Mouse (Mus musculus): ENCODE results near the gene Lysmd4. TPM values are rescaled to one million over a fixed set of nuclear protein-coding genes. Genes with fewer than 3 reads are reported as not detected.

The Lysmd4 gene
- polyA plus RNA-seq, 1 experiment, result 2.6 TPM

DNA sequence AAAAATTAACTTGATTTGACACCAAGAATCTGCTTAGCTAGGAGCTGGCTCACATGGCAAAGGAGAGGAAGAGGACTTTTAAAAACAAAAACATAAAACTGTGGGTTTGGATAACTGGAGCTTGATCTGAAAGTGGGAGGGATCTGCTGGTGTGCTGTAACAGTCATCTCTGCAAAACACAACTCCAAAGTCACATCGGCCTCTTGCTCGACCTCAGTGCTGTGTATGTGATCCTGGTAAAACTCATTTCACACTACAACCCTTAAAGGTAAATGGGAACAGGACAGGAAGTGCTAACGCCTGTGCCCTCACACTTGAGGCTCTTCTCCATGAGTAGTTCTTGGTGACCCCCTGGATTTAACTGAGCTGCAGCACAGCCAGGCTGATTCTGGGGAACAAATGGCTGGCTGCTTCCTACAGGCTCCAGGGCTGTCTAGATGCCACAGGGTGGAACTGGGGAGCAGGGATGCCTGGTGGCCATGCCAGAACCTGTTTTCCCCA lies 8.3 kb downstream of the Lysmd4 start:
- Histone ChIP-seq H3K79me3 (ENCODE audit: low read depth) (no peaks in the 10 kb centered on the region), H3K4me3 (ENCODE audit: insufficient read depth, poor library complexity, severe bottlenecking) (no peak overlapping the region), H3K36me3 (ENCODE audit: control insufficient read depth, insufficient read depth) (peaks cover 29% of the 10 kb centered on the region), H3K27me3 (ENCODE audit: control insufficient read depth, insufficient read depth, insufficient read length) (no peaks in the 10 kb centered on the region), H3ac (ENCODE audit: control insufficient read depth, insufficient read length, low read depth) (no peak overlapping the region), H3K79me2 (ENCODE audit: control insufficient read depth, insufficient read depth) (no peaks in the 10 kb centered on the region)
- TF ChIP-seq MAX (IDR thresholded peaks at IDR 0.05) (no peak), MYOG (IDR thresholded peaks at IDR 0.05; ENCODE audit: control insufficient read depth, extremely low read depth, insufficient read length) (no peak), CEBPB (IDR thresholded peaks at IDR 0.05; ENCODE audit: low read depth) (no peak), CTCF (IDR thresholded peaks at IDR 0.05; ENCODE audit: control insufficient read depth, insufficient read depth, insufficient read length) (no peak)

- H3K79me3 ChIP-seq (ENCODE audit: low read depth), result no peaks in the 10 kb centered on the region
- H3K79me2 ChIP-seq (ENCODE audit: control insufficient read depth, insufficient read depth), result no peaks in the 10 kb centered on the region
- peaks cover 34% of the 10 kb centered on the region for H3K36me3 ChIP-seq (ENCODE audit: control insufficient read depth, insufficient read depth)
- H3ac ChIP-seq (ENCODE audit: control insufficient read depth, insufficient read length, low read depth), result no peak overlapping the region
- H3K4me3 ChIP-seq (ENCODE audit: insufficient read depth, poor library complexity, severe bottlenecking), result no peak overlapping the region
- no peaks in the 10 kb centered on the region for H3K27me3 ChIP-seq (ENCODE audit: control insufficient read depth, insufficient read depth, insufficient read length)
- no peak for TF ChIP-seq MYOG (IDR thresholded peaks at IDR 0.05; ENCODE audit: control insufficient read depth, extremely low read depth, insufficient read length)
- no peak for TF ChIP-seq CEBPB (IDR thresholded peaks at IDR 0.05; ENCODE audit: low read depth)
- TF ChIP-seq USF1 (IDR thresholded peaks at IDR 0.05; ENCODE audit: low read depth), result no peak
- TF ChIP-seq FOSL1 (IDR thresholded peaks at IDR 0.05; ENCODE audit: insufficient read depth, low read length, poor library complexity, severe bottlenecking), result no peak
- TF ChIP-seq MYOD1 (IDR thresholded peaks at IDR 0.05; ENCODE audit: control insufficient read depth, insufficient read length, low read depth), result no peak
- TF ChIP-seq CTCF (IDR thresholded peaks at IDR 0.05; ENCODE audit: control insufficient read depth, insufficient read depth, insufficient read length), result no peak
- no peak for TF ChIP-seq MAX (IDR thresholded peaks at IDR 0.05)
Measured at GRCm38 (mm10) chr7:67232504-67232903, 10.2 kb downstream of the Lysmd4 start.

GRCm38 (mm10) chr7:67234797-67235196 lies 12.5 kb downstream of the Lysmd4 start:
- H3ac ChIP-seq (ENCODE audit: control insufficient read depth, insufficient read length, low read depth), result no peak overlapping the region
- H3K79me3 ChIP-seq (ENCODE audit: low read depth), result no peaks in the 10 kb centered on the region
- H3K27me3 ChIP-seq (ENCODE audit: control insufficient read depth, insufficient read depth, insufficient read length), result no peaks in the 10 kb centered on the region
- no peaks in the 10 kb centered on the region for H3K79me2 ChIP-seq (ENCODE audit: control insufficient read depth, insufficient read depth)
- peaks cover 53% of the 10 kb centered on the region for H3K36me3 ChIP-seq (ENCODE audit: control insufficient read depth, insufficient read depth)
- TF ChIP-seq MAX (IDR thresholded peaks at IDR 0.05), result no peak
- no peak for TF ChIP-seq MYOG (IDR thresholded peaks at IDR 0.05; ENCODE audit: control insufficient read depth, extremely low read depth, insufficient read length)
- TF ChIP-seq MYOD1 (IDR thresholded peaks at IDR 0.05; ENCODE audit: control insufficient read depth, insufficient read length, low read depth), result no peak
- TF ChIP-seq CEBPB (IDR thresholded peaks at IDR 0.05; ENCODE audit: low read depth), result no peak
- TF ChIP-seq FOSL1 (IDR thresholded peaks at IDR 0.05; ENCODE audit: insufficient read depth, low read length, poor library complexity, severe bottlenecking), result no peak
- TF ChIP-seq USF1 (IDR thresholded peaks at IDR 0.05; ENCODE audit: low read depth), result no peak
- TF ChIP-seq CTCF (IDR thresholded peaks at IDR 0.05; ENCODE audit: control insufficient read depth, insufficient read depth, insufficient read length), result no peak
- H3K4me3 ChIP-seq (ENCODE audit: insufficient read depth, poor library complexity, severe bottlenecking), result no peak overlapping the region

DNA sequence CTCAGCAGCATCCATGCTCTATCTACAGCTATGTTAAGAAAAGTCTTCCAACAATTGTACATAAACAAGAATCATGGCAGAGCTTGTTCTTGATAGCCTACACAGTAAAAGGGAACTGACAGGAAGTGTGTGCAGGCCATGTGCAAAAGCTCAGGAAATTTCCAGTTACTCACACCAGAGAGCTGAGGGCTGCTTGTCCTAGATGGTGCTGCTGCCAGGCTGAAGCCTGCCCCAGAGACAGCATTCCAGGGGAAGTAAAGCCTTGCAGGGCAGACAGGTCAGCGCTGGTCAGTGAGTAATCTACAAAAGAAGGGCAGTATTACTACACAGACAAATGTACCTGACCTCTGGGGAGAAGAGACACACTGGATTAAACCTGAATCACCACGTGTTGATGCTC lies 14.0 kb downstream of the Lysmd4 start:
- Histone ChIP-seq H3K79me3 (ENCODE audit: low read depth) (no peaks in the 10 kb centered on the region), H3ac (ENCODE audit: control insufficient read depth, insufficient read length, low read depth) (no peak overlapping the region), H3K27me3 (ENCODE audit: control insufficient read depth, insufficient read depth, insufficient read length) (no peaks in the 10 kb centered on the region), H3K36me3 (ENCODE audit: control insufficient read depth, insufficient read depth) (peaks cover 58% of the 10 kb centered on the region), H3K4me3 (ENCODE audit: insufficient read depth, poor library complexity, severe bottlenecking) (no peak overlapping the region), H3K79me2 (ENCODE audit: control insufficient read depth, insufficient read depth) (no peaks in the 10 kb centered on the region)
- no peak for TF ChIP-seq MAX (IDR thresholded peaks at IDR 0.05)
- TF ChIP-seq USF1 (IDR thresholded peaks at IDR 0.05; ENCODE audit: low read depth), result no peak
- no peak for TF ChIP-seq FOSL1 (IDR thresholded peaks at IDR 0.05; ENCODE audit: insufficient read depth, low read length, poor library complexity, severe bottlenecking)
- no peak for TF ChIP-seq CTCF (IDR thresholded peaks at IDR 0.05; ENCODE audit: control insufficient read depth, insufficient read depth, insufficient read length)
- TF ChIP-seq MYOG (IDR thresholded peaks at IDR 0.05; ENCODE audit: control insufficient read depth, extremely low read depth, insufficient read length), result no peak
- no peak for TF ChIP-seq MYOD1 (IDR thresholded peaks at IDR 0.05; ENCODE audit: control insufficient read depth, insufficient read length, low read depth)
- no peak for TF ChIP-seq CEBPB (IDR thresholded peaks at IDR 0.05; ENCODE audit: low read depth)

- Histone ChIP-seq H3ac (ENCODE audit: control insufficient read depth, insufficient read length, low read depth) (no peak overlapping the region), H3K27me3 (ENCODE audit: control insufficient read depth, insufficient read depth, insufficient read length) (no peaks in the 10 kb centered on the region), H3K79me2 (ENCODE audit: control insufficient read depth, insufficient read depth) (no peaks in the 10 kb centered on the region), H3K79me3 (ENCODE audit: low read depth) (no peaks in the 10 kb centered on the region), H3K4me3 (ENCODE audit: insufficient read depth, poor library complexity, severe bottlenecking) (no peak overlapping the region), H3K36me3 (ENCODE audit: control insufficient read depth, insufficient read depth) (peaks cover 50% of the 10 kb centered on the region)
- TF ChIP-seq MYOG (IDR thresholded peaks at IDR 0.05; ENCODE audit: control insufficient read depth, extremely low read depth, insufficient read length), result no peak
- no peak for TF ChIP-seq CEBPB (IDR thresholded peaks at IDR 0.05; ENCODE audit: low read depth)
- TF ChIP-seq MYOD1 (IDR thresholded peaks at IDR 0.05; ENCODE audit: control insufficient read depth, insufficient read length, low read depth), result no peak
- TF ChIP-seq CTCF (IDR thresholded peaks at IDR 0.05; ENCODE audit: control insufficient read depth, insufficient read depth, insufficient read length), result no peak
- no peak for TF ChIP-seq MAX (IDR thresholded peaks at IDR 0.05)
- no peak for TF ChIP-seq FOSL1 (IDR thresholded peaks at IDR 0.05; ENCODE audit: insufficient read depth, low read length, poor library complexity, severe bottlenecking)
- TF ChIP-seq USF1 (IDR thresholded peaks at IDR 0.05; ENCODE audit: low read depth), result no peak
Measured at GRCm38 (mm10) chr7:67237752-67238151, 15.4 kb downstream of the Lysmd4 start.

DNA sequence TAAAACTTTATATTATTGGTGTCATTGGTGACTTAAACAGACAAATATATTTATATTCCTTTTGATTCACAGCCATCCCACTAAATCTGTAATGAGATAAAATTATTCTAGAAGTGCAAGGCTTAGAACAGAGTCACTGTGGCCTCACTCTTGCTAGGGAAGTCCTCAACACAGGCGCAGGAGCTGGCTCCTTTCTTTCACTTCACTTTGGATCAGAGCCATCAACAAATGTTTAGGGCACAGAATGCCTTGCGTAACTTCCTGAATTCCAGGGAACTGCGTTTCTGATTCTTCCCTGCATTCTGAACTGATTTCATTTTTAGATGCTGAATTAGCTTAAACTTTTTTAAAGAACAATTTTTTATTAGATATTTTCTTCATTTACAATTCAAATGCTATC lies 19.6 kb downstream of the Lysmd4 start:
- TF ChIP-seq FOSL1 (IDR thresholded peaks at IDR 0.05; ENCODE audit: insufficient read depth, low read length, poor library complexity, severe bottlenecking) (no peak), MYOG (IDR thresholded peaks at IDR 0.05; ENCODE audit: control insufficient read depth, extremely low read depth, insufficient read length) (no peak), CTCF (IDR thresholded peaks at IDR 0.05; ENCODE audit: control insufficient read depth, insufficient read depth, insufficient read length) (no peak), CEBPB (IDR thresholded peaks at IDR 0.05; ENCODE audit: low read depth) (no peak), USF1 (IDR thresholded peaks at IDR 0.05; ENCODE audit: low read depth) (no peak), MYOD1 (IDR thresholded peaks at IDR 0.05; ENCODE audit: control insufficient read depth, insufficient read length, low read depth) (no peak), MAX (IDR thresholded peaks at IDR 0.05) (no peak)
- Histone ChIP-seq H3K4me3 (ENCODE audit: insufficient read depth, poor library complexity, severe bottlenecking) (no peak overlapping the region), H3K36me3 (ENCODE audit: control insufficient read depth, insufficient read depth) (peaks cover 31% of the 10 kb centered on the region)

More for the DNA sequence above, 19.6 kb downstream of the Lysmd4 start:
- H3K27me3 ChIP-seq (ENCODE audit: control insufficient read depth, insufficient read depth, insufficient read length), result no peaks in the 10 kb centered on the region
- no peak overlapping the region for H3ac ChIP-seq (ENCODE audit: control insufficient read depth, insufficient read length, low read depth)
- H3K79me2 ChIP-seq (ENCODE audit: control insufficient read depth, insufficient read depth), result no peaks in the 10 kb centered on the region
- no peaks in the 10 kb centered on the region for H3K79me3 ChIP-seq (ENCODE audit: low read depth)

All from C2C12 (cell line).